Mouse (Mus musculus): ENCODE results near the gene Taok2.

GRCm38 (mm10) chr7:126851192-126851591, 33.3 kb downstream of the Taok2 start:
- 0 out of 2 replicates have a peak, but pooled peaks have one; percentile 7 for TF ChIP-seq POLR2A (IDR thresholded peaks at IDR 0.05; ENCODE audit: borderline replicate concordance, extremely low read depth, low read depth, low read length)
- no peak for TF ChIP-seq CTCF (IDR thresholded peaks at IDR 0.05; ENCODE audit: insufficient read depth, low read length)

All from lung, adult 2 months (tissue).